Mouse (Mus musculus): Measurements from ENCODE around the gene Prex1. TPM values are rescaled to one million over a fixed set of nuclear protein-coding genes. Genes with fewer than 3 reads are reported as not detected.

Gene Prex1
- polyA plus RNA-seq, 1 experiment from 2014 or later: 47.8 TPM

DNA sequence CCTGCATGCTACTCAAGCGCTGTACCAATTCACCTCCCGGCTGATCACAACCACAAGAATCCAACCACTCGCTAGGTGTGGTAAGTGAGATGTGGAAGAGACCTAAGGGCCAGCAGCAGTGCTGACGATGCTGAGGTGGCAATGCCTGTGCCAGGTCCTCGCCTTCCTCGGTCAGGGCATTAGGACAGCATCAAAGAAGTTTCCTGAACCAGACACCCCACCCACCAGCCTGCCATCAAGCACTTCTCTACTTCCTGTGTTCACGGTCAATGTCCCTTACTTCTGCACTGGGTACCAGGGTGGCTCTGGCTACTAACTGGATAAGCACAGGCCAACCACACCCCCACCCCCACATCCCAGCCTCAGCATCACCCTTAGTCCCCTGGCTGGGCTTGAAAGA lies 91.0 kb downstream of the Prex1 start:
- Histone ChIP-seq H3K27ac (0 out of 2 replicates have a peak overlapping the region, but pooled peaks have one; percentile 62), H3K36me3 (peaks cover 24% of the 10 kb centered on the region), H3K27me3 (replicated peaks) (no peaks in the 10 kb centered on the region), H3K4me2 (replicated peaks) (no peak overlapping the region), H3K9me3 (no peaks in the 10 kb centered on the region), H3K9ac (no peak overlapping the region), H3K4me1 (peaks cover 27% of the 10 kb centered on the region), H3K4me3 (no peak overlapping the region)
- no peak for ATAC-seq (ENCODE audit: low FRiP score, low read depth)
- WGBS: 92% methylated on average over 7 of the region's 7 CpGs

DNA sequence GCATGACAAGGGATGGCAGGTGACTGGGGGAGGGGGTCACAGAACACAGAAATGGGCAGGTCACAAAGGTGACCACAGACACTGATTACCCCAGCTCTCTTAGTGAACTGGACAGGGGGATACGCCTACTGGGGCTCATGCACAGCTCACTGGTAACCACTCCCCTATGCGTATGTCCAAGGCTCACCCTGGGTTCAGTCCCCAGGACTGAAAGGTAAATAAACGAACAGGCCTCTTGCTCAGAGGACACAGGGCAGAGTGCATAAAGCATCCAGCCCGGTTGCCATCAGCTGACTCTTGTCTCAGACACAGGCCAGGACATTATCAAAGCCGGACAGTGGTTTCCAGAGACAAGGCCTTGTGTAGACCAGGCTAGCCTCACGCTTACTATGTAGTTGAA lies 91.6 kb downstream of the Prex1 start:
- H3K9ac ChIP-seq: no peak overlapping the region
- 87% methylated on average over 6 of the region's 6 CpGs for WGBS
- H3K27ac ChIP-seq: no peak overlapping the region
- H3K9me3 ChIP-seq: no peaks in the 10 kb centered on the region
- no peaks in the 10 kb centered on the region for H3K27me3 ChIP-seq (replicated peaks)
- peaks cover 27% of the 10 kb centered on the region for H3K4me1 ChIP-seq
- peaks cover 21% of the 10 kb centered on the region for H3K36me3 ChIP-seq
- no peak for ATAC-seq (ENCODE audit: low FRiP score, low read depth)
- no peak overlapping the region for H3K4me2 ChIP-seq (replicated peaks)
- H3K4me3 ChIP-seq: no peak overlapping the region

DNA sequence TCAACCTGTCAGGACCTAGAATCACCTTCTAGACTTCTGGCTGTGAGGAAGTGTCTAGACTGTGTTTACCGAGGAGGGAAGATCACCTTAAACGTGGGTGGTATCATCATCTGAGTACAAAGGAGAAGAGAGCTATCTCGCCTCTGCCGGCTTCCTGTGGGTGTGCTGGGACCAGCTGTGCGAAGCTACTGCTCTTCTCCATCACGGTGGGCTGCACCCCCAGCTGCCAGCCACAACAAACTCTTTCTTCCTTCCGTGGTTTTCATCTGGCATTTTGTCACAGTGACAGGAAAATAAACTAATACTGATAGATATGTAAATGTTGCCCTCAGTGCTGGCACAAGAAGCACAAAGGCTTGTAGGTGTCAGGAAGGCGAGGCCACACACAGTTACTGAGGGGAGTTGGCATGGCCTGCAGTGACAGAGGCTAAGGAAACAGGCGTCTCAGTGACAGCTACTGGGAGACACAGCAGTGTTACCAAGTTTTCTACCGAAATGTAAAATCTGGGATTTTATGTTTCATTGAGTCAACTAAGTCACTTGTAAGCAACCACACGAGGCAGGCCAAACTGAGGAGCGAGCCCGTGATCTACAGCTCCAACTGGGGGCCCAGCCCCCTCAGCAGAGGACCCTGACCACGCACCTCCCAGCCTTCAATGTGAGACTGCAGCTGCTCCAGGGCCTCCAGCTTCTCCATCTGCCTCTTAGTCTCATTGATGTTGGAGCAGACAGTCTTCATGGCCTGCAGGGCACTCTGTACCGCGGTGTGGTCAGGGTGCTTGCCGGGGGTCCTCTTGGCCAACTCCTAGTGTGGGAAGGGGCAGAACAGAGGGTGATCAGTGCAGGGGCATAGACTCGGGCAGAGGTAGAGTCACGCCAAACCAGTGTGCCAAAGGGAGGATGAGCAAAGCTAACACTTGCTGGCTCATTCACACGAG lies 92.8 kb downstream of the Prex1 start:
- peaks cover 27% of the 10 kb centered on the region for H3K4me1 ChIP-seq
- no peaks in the 10 kb centered on the region for H3K9me3 ChIP-seq
- H3K4me3 ChIP-seq: no peak overlapping the region
- peaks cover 20% of the 10 kb centered on the region for H3K36me3 ChIP-seq
- no peak overlapping the region for H3K27ac ChIP-seq
- H3K9ac ChIP-seq: no peak overlapping the region
- WGBS: 70% methylated on average over 20 of the region's 20 CpGs
- no peaks in the 10 kb centered on the region for H3K27me3 ChIP-seq (replicated peaks)
- no peak for ATAC-seq (ENCODE audit: low FRiP score, low read depth)
- no peak overlapping the region for H3K4me2 ChIP-seq (replicated peaks)

DNA sequence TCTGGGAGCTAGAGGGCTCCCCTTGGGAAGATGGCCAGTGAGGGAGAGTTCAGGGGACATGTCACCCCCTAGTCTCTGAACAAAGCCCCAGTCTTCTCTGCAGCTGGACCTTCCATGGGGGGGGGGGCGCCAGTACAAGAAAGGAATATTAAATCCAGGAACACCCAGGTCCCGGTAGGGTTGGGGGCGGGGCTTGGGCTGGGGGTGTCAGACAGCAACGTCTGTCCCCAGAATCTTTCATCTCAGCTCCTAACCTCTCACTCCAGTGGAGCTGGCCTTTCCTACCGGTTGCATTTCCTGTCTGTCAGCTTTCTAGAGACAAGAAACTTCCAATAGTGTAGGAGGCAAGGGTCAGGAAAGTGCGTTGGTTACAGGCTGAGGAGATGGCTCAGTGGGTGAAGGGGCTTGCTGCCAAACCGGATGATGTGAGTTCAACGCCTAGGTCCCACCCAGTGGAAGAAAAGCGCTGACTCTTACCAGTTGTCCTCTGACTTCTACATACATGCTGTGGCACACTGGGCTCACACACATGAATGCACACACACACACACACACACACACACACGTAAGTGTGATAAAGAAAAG lies 93.6 kb downstream of the Prex1 start:
- H3K9me3 ChIP-seq: no peaks in the 10 kb centered on the region
- H3K9ac ChIP-seq: no peak overlapping the region
- H3K27me3 ChIP-seq (replicated peaks): no peaks in the 10 kb centered on the region
- WGBS: 85% methylated on average over 10 of the region's 10 CpGs
- peaks cover 23% of the 10 kb centered on the region for H3K36me3 ChIP-seq
- no peak overlapping the region for H3K27ac ChIP-seq
- peaks cover 27% of the 10 kb centered on the region for H3K4me1 ChIP-seq
- no peak overlapping the region for H3K4me2 ChIP-seq (replicated peaks)
- ATAC-seq (ENCODE audit: low FRiP score, low read depth): no peak
- no peak overlapping the region for H3K4me3 ChIP-seq

GRCm38 (mm10) chr2:166619270-166619669 lies 94.4 kb downstream of the Prex1 start:
- no peak overlapping the region for H3K9ac ChIP-seq
- H3K27me3 ChIP-seq (replicated peaks): no peaks in the 10 kb centered on the region
- H3K27ac ChIP-seq: no peak overlapping the region
- no peaks in the 10 kb centered on the region for H3K9me3 ChIP-seq
- WGBS: 94% methylated on average over 5 of the region's 5 CpGs
- H3K4me1 ChIP-seq: peaks cover 27% of the 10 kb centered on the region
- H3K4me3 ChIP-seq: no peak overlapping the region
- no peak for ATAC-seq (ENCODE audit: low FRiP score, low read depth)
- no peak overlapping the region for H3K4me2 ChIP-seq (replicated peaks)
- peaks cover 24% of the 10 kb centered on the region for H3K36me3 ChIP-seq

DNA sequence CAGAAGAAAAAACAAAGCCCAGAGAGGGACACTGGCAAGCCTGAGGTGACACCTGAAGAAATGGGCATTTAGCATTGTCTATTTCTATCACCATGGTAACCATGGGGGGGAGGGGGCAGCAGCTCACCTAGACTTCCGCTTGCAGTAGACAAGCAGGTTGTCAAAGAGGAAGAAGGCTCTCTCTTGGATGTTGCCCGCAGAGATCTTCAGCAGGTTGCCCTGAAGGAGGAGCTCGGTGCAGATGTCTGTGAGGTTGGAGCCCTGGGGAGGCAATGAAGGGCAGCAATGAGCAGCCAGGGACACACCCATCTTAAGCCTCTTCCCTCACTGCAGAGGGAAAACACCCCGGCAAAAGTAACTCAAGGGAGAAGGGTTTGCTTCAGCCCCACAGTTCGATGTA lies 95.9 kb downstream of the Prex1 start:
- Histone ChIP-seq H3K36me3 (peaks cover 31% of the 10 kb centered on the region), H3K9ac (no peak overlapping the region), H3K4me3 (no peak overlapping the region), H3K4me1 (peaks cover 13% of the 10 kb centered on the region), H3K9me3 (no peaks in the 10 kb centered on the region), H3K4me2 (replicated peaks) (no peak overlapping the region), H3K27ac (no peak overlapping the region), H3K27me3 (replicated peaks) (no peaks in the 10 kb centered on the region)
- WGBS: 94% methylated on average over 5 of the region's 5 CpGs
- no peak for ATAC-seq (ENCODE audit: low FRiP score, low read depth)

DNA sequence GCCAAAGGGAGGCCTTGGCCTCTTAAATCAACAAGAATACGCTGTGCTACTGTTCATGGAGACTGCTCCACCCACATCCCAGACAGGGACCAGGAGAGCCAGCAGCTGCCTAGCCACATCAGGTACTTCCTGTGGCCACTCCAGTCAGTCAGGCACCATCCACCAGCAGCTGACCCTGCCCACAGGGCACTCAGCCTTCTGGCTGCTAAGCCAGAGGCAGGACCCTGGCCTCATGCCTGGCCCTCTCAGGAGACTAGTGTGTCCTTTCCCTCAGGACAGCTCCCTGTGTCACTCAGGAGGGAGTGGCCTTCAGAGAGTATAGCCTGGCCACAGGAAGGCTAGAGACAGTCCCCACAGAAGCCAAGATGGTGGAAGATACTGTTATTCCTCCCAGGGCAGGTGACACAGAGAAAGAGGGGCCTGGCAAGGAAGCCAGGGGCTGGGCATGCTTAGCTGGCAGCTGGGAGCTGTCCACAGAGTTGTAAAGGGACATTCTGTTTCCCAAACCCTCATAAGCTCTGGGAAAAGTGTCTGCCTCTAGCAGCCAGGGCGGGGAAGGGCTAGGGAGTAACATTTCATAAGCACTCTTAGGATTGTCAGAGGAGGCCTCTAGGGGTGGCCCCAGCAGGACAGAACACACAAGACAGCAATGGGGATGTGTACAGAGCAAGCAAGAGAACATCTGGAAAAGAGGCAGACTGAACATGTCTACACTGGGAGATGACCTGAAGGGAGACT lies 98.1 kb downstream of the Prex1 start:
- Histone ChIP-seq H3K4me3 (no peak overlapping the region), H3K4me2 (replicated peaks) (no peak overlapping the region), H3K9ac (no peak overlapping the region), H3K27ac (no peak overlapping the region), H3K4me1 (peaks cover 1% of the 10 kb centered on the region; the same call in 1 of the 2 replicates), H3K27me3 (replicated peaks) (no peaks in the 10 kb centered on the region), H3K36me3 (peaks cover 35% of the 10 kb centered on the region), H3K9me3 (no peaks in the 10 kb centered on the region)
- no peak for ATAC-seq (ENCODE audit: low FRiP score, low read depth)
- 86% methylated on average over 2 of the region's 2 CpGs for WGBS

DNA sequence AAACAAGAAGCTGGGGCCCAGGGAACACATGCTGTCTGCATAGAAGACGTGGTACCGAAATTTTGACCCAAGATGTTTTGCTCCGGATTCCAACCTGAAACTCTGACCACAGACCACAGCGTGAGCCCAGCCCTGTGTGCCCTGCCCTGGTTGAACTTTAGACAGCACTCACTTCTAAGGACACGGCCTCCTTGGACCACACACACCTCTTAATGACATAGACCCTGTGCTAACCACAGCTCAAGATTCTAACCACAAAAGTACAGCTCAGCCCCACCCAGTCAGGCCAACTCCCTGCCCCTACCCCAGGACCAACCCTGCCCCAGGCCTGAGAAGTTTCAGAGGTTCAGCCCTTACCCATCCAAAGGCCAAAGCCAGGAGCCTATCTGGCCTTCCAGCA lies 103.4 kb downstream of the Prex1 start:
- Histone ChIP-seq H3K27ac (no peak overlapping the region), H3K4me3 (no peak overlapping the region), H3K4me2 (replicated peaks) (no peak overlapping the region), H3K9ac (no peak overlapping the region), H3K9me3 (no peaks in the 10 kb centered on the region), H3K27me3 (replicated peaks) (no peaks in the 10 kb centered on the region), H3K4me1 (no peaks in the 10 kb centered on the region), H3K36me3 (peaks cover 22% of the 10 kb centered on the region)
- 86% methylated on average over 5 of the region's 5 CpGs for WGBS
- no peak for ATAC-seq (ENCODE audit: low FRiP score, low read depth)

- no peak overlapping the region for H3K27ac ChIP-seq
- H3K4me1 ChIP-seq: no peaks in the 10 kb centered on the region
- no peak overlapping the region for H3K9ac ChIP-seq
- no peaks in the 10 kb centered on the region for H3K9me3 ChIP-seq
- WGBS: 63% methylated on average over 8 of the region's 8 CpGs
- no peak overlapping the region for H3K4me3 ChIP-seq
- ATAC-seq (ENCODE audit: low FRiP score, low read depth): no peak
- H3K36me3 ChIP-seq: peaks cover 18% of the 10 kb centered on the region
- H3K4me2 ChIP-seq (replicated peaks): no peak overlapping the region
- no peaks in the 10 kb centered on the region for H3K27me3 ChIP-seq (replicated peaks)
Observed at GRCm38 (mm10) chr2:166608509-166608908, 105.1 kb downstream of the Prex1 start.

DNA sequence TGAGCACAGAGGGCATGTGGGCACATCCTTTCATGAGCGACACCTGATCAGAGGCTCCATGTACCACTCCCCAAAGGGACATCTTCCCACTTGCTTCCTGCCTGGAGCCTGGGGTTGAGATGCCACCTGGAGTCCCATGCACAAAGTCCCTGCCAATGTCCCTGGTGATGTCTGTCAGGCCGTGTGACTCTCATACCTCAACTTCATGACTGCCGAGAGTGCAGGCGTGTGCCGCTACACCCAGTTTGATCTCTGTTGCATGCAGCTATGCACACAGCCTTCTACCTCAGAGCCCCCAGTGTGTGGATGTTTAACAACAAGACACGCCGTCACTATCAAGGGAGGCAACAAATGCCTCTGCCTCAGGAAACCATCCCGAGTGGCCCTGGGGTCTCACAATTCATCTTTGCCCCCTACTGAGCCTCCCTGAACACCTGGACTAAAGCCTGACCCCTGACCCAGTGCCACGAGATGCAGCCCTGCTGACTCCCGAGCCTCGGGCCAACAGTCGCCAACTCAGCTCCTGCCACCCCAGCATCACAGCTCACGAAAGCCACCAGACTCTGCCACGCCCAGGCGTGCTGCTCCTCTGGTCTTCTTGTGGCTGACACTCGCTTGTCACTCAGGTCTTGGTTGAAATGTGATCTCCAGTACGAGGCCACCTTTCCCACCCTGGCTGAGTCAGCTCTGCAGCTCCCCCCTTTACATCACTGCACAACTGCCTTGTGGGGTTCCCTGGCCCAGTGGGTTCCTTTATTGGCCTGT lies 107.0 kb downstream of the Prex1 start:
- H3K9me3 ChIP-seq: no peaks in the 10 kb centered on the region
- H3K4me1 ChIP-seq: no peaks in the 10 kb centered on the region

DNA sequence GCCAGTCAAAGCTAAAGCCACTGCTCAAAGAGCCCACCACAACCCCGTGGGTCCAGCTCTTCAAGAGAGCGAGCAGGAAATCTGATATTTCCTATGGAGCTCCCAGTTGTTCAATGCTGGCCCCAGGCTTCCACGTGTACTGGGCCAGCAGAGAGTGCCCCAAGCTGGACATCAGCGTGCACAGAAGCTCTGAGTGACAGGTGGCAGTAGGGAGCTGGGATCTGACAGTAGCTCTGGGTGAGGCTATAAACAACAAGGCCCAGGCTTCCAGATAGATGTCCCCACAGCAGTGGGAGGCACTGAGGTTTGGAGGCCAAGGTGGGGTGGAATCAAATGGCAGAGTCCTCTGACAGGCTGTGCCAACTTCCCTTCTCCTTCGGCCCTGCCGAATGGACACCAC lies 107.6 kb downstream of the Prex1 start:
- WGBS: 68% methylated on average over 6 of the region's 6 CpGs
- Histone ChIP-seq H3K27me3 (replicated peaks) (no peaks in the 10 kb centered on the region), H3K4me3 (no peak overlapping the region), H3K4me2 (replicated peaks) (no peak overlapping the region), H3K9me3 (no peaks in the 10 kb centered on the region), H3K27ac (no peak overlapping the region), H3K9ac (no peak overlapping the region), H3K36me3 (peaks cover 23% of the 10 kb centered on the region), H3K4me1 (no peaks in the 10 kb centered on the region)
- ATAC-seq (ENCODE audit: low FRiP score, low read depth): no peak

More for the DNA sequence above, 107.0 kb downstream of the Prex1 start:
- no peak for ATAC-seq (ENCODE audit: low FRiP score, low read depth)
- Histone ChIP-seq H3K4me3 (no peak overlapping the region), H3K4me2 (replicated peaks) (no peak overlapping the region), H3K27ac (no peak overlapping the region), H3K27me3 (replicated peaks) (no peaks in the 10 kb centered on the region), H3K9ac (no peak overlapping the region), H3K36me3 (peaks cover 20% of the 10 kb centered on the region)
- 84% methylated on average over 17 of the region's 17 CpGs for WGBS
